Mouse (Mus musculus): ENCODE data around the gene Cd3eap. TPM values are rescaled to one million over a fixed set of nuclear protein-coding genes. Genes with fewer than 3 reads are reported as not detected.

Cd3eap gene
- total RNA-seq (2022): 10 to 100 TPM; 16.3 to 20.4 (median 17.4) TPM

DNA sequence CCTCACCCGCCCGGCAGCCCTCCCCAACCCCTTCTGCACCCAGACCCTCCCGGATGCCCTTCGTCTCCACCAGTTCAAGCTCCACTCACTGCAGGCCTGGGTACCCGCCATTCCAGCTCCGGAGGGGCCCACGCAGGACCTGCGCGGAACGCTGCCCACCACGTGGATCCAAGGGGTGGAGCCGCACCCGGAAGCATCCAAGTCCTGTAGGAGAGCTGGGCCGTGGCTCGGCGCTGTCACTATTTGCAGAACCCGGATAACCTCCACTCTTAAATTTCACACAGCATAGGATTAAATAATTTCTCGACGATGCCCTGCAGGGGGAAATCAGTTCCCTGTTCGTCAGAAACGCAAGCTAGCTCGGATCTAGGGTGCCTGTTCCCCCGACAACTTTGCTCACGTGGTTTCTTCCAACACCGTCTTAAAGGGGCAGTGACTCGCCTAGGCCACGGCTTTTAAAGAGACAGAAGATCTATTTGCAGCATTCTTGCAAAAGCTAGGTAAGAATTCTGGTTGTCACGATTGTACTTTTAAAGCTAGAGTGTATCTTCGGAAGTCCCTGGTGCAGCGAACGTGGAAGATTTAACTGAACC lies at the start of gene Cd3eap, which contains the start of gene Ppp1r13l:
Gene Cd3eap (minus strand): TSS at position 185 of the 593 bp plus-strand sequence.
Gene Ppp1r13l (plus strand): TSS at position 451 of the 593 bp plus-strand sequence.
- DNase-seq (ENCODE audit: low spot score in 2 of 2): peak; percentile 86 to 88

DNA sequence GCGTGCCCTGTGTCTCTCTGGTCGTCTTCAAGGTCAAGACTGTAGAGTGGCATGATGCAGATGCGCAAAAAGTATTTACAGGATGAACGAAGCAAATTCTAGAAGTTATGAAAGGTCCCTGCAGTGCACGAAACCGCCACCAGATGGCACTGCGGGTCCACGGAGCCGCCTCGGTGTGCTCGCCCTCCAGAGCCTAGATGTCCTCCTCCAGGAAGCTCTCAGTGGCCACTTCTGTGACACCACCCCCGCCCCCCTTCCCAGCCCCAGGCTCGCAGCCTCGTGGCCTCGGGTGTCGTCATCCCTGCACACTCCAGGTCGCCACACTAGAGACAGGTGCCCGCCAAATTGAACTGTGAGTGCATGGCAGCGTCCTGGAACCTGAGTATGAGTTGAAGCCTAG lies 46.1 kb upstream of the Cd3eap start:
- DNase-seq (ENCODE audit: low spot score in 2 of 2): peak in 1 of 2 experiments; percentile 89

DNA sequence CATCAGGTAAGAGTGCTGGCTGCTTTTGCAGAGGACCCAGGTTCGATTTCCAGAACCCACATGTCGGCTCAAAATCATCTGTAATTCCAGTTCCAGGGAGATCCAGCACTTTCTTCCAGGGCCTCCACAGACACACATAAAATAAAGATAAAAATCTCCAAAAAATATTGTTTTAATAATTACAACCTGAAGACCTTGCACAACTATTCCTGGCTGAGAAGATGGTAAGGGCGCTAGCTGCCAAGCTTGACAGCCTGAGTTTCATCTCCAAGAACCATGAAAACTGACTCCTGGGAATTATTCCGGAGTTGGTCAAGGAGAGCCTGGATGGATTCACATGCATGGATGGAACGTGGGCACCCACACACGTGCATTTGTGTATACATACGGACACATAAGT lies 45.2 kb upstream of the Cd3eap start, which contains the start of gene Ckm:
Gene Ckm (plus strand): TSS at position 301 of the 400 bp plus-strand sequence.
- no peak for DNase-seq (ENCODE audit: low spot score in 2 of 2)

DNA sequence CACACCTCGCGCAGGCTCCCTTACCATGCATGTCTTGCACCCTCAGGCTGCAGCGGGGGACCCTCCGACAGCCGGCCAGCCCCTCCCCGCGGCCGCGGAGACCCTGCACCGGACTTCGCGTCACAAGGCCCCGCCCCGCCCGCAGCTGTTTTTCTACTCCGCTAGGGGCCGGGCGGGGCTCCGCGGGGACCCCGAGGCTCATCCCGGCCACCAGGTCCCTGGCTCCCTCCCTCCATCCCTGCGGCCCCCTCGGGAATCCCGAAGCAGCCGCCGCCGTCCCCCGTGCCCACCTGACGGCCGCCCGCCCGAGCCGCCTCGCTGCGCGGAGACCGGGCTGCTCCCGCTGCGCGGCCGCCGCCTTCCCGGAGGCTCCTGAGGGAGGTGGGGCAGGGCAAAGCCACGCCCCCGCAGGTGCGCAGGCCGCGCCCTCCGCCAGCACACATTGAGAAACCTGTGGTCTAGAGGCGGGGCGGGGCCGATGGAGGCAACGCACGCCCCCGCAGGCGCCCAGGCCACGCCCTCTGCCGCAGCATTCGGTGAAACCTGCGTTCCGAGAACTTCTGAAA lies 44.5 kb upstream of the Cd3eap start, which contains the start of gene Klc3:
Gene Klc3 (minus strand): TSS at position 374 of the 566 bp plus-strand sequence.
- DNase-seq (ENCODE audit: low spot score in 2 of 2): no peak

DNA sequence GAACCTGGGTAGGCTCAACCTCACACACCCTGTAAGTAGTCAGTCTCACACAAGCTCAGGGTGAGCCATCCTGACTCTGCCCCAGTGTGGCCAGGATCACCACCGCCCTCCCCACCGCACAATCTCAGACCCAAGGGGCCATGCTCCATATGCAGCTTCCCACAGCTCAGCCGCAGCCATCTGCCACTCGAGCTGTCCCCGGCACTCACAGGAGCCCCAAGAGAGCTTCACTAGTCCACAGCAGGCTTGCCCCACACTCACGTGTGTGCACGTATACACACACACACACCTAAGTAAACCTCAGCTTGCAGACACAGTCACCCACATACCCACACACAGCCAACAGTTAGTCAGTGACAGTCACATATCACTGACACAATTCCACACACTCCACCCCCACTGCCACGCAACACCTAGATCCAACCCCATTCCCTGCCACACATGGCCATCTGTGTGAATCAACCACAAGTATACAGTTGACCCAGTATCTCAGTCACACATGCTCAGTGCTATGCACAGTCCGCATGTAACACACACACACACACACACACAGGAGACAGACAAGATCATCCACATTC lies 43.3 kb upstream of the Cd3eap start:
- no peak for DNase-seq (ENCODE audit: low spot score in 2 of 2)

DNA sequence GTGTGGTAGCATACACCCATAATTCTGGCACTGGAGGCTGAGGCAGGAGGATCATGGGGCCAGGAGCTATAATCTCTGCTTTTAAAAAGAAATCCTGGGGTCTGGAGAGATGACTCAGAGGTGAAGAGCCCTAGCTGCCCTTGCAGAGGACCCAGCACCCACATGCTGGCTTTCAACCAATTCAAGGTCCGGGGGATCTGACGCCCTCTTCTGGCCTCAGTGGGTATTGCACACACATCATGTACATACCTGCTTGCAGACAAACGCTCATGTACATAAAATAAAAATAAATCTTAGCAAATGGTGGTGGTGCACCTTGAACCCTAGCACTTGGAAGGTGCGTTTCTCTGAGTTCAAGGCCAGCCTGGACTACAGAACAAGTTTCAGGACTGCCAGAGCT lies 41.7 kb upstream of the Cd3eap start:
- DNase-seq (ENCODE audit: low spot score in 2 of 2): no peak

DNA sequence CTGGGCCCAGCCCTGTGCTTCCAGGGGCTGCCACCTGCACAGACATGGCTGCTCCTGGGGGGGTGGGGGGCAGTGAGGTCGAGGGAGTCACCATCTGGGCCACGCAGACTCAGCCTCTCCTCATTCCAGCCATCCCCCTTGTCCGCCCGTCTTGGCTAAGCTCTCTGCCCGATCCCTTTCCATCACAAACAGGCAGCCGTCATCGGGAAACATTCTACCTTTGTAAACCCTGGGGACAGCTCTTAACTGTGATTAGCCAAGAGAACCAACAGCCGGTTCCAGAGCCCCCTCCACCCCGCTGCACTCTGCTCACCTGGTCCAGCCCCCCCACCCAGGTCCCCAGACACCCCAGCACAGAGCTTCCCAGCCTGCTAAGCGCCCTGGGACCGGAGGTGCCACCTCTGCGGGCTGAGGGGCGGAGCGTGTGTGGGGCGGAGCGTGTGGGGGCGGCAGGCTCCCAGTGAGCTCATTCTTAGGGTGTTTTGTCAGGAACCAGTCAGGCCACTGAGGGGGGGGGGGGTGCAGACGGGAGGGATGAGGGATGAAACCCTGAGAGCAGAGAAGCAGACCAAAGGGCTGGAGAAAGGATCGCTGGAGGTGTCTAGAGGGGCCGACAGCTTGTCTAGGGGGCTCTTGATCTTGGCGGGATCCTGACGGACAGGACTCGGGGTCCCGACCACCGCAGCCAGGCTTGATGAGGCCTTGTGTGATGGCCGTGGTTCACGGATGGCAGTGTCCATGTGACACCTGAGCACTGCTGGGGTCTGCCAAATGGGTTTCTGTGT lies 40.4 kb upstream of the Cd3eap start:
- no peak for DNase-seq (ENCODE audit: low spot score in 2 of 2)

DNA sequence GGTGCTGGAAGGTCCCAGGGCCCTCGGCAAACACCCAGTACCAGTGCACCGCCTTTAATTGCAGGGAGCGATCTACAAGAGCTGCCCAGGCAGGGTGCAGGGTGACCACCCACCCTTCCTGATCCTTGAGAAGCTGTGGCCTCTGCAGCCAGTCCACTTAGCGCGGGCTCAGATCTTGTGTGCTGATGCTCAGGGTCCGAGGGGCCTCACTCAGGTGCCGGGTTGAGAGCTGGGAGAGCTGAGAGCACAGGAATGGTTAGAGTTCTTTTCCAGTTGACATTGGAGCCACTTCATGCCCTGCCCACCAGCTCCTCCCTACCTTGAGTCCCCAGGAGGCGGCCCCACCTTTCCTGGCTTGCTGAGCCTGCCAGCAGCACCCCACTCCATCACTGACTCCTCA lies 35.2 kb upstream of the Cd3eap start:
- no peak for DNase-seq (ENCODE audit: low spot score in 2 of 2)

DNA sequence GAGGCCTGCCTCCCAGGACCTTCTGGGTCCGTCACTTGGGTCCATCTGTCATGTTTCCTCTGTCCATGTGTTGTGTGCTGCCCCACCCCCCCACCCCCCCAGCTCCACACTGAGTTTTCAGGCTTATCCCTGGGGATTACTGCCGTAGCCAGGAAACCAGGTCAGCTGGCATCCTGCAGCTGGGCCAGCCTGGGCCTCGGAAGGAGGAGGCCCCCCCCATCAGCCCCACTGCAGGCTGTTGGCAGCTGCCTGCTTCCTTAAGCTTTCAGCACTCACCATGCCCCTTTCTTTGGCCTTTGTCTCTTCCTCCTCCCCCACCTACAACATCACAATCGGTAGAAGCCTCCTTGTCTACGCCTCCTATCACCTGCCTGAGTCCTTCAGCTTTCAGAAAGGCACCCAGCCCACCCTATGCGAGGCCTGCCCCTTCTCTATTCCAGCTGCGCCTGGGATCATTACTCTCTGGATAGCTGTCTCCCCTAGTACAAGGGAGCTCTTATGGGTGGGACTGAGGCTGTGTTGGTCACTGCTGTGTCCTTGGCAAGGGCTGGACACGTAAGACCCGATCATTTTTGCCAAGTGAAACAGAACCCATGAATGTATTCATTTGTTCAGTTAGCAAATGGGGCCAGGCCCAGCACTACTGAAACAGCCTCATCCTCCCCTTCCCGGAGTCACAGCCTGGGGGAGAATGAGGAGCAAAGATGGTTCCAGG lies 29.6 kb upstream of the Cd3eap start:
- no peak for DNase-seq (ENCODE audit: low spot score in 2 of 2)

DNA sequence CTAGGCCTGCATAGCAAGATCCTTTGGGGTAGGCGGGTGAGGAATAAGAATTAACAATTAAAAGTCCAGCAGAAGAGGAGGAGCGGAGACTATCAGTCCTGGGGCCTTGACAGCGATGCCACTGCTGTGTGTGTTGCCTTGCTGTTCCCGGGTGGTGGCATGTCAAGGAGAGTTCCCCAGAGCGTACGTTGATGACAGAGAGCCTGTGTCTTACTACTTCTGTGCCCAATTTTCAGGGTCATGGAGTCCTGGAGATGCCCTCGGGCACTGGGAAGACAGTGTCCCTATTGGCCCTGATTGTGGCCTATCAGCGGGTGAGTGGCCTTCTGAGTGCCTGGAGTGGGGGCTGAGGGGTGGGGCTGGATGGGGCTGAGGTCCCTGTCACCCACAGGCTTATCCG lies 24.4 kb upstream of the Cd3eap start:
- DNase-seq (ENCODE audit: low spot score in 2 of 2): no peak

DNA sequence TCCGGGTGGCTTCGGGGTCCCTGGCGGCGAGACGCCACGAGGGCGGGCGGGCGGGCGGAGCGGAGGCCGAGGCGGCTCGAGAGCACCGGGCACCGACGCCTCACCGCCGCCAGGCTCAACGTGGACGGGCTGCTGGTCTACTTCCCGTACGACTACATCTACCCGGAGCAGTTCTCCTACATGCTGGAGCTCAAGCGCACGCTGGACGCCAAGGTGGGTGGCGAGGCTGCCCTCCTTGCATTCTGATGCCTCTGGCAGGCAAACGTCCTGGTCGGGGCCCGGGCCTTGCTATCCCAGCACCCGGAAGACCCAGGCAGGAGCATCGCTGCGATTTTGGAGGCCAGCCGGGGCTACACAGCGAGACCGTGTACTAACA lies 22.9 kb upstream of the Cd3eap start:
- no peak for DNase-seq (ENCODE audit: low spot score in 2 of 2)

DNA sequence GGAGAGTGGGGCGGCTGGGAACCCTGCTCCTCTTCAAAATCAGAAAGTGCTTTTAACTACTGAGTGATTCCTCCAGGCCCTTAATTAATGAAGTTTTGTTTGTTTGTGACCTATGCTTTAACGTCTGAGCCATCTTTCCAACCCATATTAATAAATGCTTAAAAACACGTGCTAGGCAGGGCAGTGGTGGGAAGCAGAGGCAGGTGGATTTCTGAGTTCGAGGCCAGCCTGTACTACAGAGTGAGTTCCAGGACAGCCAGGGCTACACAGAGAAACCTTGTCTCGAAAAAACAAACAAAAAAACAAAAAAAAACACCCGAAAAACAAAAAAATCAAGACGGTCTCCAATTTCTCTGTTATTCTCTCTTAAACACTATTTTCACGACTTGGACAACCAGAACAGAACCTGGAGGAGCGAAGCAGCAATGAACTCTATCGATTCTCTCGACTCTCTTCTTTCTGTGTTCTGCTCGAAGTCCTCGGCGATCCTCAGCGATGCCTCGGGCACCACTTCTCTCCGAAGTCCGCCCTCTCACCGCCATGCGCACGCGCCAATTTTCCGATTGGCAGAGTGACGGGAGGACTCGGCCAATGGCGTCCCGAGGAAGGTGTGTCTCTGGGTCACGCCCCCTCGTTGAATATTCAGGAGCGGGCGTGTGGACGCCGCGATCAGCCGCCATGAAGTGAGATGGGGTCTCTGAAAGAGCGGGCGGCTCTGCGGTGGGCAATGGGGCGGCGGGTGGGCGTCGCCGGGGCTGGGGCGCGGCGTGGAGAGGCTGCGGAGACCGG lies 22.3 kb upstream of the Cd3eap start, which contains the start of gene Ercc2:
Gene Ercc2 (plus strand): TSS at position 634 of the 789 bp plus-strand sequence.
- DNase-seq (ENCODE audit: low spot score in 2 of 2): peak; percentile 94 to 97

DNA sequence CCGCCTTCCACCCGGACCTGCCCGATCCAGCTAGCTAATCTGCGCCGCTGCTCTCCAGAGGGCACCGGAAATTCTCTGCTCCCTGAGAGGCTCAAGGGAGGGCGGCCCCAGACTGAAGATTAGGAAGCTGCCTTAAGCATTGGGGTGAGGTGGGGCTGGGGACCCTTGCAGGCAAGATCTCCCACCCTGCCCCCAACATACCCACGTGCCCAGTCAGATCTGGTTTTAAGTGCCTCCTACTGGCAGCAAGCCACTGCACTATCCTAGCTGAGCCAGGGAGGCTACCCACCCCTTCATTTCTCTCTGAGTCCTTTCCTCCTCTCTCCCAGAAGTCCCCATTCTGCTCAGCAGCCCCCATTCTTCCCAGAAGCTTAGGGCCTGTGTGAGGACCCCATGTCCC lies 18.8 kb upstream of the Cd3eap start:
- no peak for DNase-seq (ENCODE audit: low spot score in 2 of 2)

DNA sequence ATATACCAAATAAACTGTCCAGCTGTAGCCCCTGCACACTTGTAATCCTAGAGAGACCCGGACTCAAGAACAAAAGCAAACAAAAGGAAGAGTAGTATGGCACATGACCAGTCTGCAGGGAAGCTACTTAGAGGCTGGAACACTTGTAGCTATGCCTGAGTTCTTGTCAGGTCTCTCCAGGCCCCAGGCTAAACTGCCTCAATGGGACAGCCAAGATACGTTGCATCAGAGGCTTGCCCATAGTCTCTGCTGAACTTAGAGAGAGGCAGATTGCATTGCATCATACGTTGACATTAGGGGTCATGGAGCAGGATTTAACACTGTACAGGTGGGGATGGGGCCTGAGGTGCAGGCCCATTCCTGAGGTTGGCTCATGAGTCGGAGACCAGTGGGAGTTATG lies 16.7 kb upstream of the Cd3eap start:
- no peak for DNase-seq (ENCODE audit: low spot score in 2 of 2)

DNA sequence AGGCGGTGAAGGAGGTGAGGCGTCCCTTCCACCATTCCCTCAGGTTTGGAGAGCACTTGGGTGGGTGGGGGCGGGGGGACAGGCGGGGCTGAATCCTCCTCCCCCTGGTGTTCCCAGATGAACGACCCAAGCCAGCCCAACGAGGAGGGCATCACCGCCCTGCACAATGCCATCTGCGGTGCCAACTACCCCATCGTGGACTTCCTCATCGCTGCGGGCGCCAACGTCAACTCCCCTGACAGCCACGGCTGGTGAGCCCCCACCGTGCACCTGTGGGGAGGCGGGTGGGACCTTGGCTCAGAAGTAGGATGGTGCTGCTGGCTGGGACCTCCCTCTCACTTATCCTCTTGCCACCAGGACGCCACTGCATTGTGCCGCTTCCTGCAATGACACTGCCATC lies 16.1 kb upstream of the Cd3eap start:
- no peak for DNase-seq (ENCODE audit: low spot score in 2 of 2)

DNA sequence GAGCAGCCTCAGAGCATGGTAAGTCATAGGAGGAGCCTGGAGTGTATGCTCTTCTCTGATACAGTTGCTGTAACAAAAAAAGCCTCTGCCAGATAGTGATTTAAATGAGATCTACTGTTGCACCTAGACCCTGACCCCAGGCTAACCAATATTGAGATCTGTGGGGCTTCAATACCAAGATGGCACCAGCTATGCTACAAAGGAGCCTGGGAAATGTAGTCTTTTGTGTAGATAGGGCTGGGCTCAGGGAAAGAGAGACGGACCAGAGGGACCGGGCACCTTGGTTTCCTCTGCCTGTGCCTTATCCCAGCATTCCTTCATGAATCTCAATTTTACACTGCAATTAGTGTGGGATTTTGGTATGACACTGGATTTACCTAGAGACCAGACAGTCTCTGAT lies 14.1 kb upstream of the Cd3eap start:
- DNase-seq (ENCODE audit: low spot score in 2 of 2): no peak

DNA sequence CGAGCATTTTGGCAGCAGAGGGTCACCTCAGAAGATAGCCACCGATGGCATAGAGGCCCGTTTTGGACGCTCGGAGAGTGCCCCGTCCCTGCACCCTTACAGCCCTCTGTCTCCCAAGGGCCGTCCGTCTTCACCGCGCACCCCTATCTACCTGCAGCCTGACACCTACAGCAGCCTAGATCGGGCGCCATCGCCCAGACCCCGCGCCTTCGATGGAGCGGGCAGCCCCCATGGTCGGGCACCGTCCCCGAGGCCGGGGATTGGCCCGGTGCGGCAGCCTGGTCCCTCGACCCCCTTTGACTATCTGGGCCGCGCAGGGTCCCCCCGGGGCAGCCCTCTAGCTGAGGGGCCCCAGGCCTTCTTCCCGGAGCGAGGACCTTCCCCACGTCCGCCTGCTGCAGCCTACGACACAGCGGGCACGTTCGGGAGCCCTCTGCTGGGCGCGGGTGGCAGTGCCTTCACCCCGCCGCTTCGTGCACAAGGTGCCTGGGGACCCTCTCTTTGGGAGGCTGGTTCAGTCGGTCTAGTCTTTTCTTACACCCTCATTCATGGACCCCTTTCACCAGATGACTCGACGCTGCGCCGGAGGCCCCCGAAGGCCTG lies 10.6 kb upstream of the Cd3eap start:
- peak in 1 of 2 experiments; percentile 65 for DNase-seq (ENCODE audit: low spot score in 2 of 2)

DNA sequence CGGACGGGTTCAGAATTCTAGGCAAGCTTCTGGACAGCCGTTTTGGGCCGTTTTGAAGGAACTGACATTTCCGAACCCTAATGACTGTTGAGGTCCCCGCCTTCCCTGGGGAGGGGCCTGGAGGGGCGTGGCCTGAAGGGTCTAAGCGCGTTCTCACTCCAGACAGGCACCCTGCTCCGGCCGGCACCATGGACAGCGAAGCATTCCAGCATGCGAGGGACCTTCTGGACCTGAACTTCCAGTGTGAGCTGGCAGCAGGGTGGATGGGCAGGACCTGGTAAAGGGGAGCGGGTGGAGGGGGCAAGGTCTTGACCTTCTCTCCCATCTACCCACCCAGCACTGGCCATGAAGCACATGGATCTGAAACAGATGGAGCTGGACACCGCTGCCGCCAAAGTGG lies 9.1 kb upstream of the Cd3eap start:
- no peak for DNase-seq (ENCODE audit: low spot score in 2 of 2)

DNA sequence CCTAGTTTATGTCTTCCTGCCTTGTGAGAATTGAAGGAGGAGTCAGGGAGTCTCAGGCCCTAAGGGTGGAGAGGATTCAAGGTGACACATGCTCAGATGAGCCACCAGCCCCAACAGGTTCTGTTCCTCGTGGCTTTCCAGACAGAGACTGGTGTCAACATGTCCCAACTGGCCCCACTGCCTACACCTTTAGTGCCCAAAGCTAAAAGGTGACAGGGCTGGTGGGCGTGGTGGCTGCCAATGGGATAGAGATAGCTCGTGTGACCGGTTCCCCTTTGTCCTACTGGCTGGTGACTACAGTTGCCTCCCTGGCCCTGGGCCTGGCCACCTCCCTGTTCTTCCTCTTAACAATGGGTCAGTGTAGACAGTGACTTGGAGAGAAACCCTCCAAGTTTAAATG lies 6.1 kb upstream of the Cd3eap start:
- no peak for DNase-seq (ENCODE audit: low spot score in 2 of 2)

DNA sequence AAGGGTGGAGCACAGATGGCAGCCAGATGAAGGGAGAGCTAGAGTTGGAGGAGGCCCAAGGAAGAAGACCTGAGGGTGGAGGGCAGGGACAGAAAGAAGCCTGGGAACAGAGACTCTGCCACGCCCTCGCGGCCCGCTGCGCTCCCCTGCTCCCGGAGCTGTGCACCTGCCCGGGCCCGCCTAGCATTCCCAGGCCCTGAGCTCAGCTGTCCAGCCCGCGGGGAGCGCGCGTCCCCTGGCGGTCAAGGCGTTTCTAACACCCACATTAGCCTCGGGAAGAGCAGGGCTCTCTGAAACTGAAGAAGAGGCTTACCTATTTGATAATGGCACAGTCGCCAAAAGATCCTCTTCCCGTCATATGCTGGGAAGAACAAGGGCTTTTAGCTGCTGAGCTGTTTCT lies 4.6 kb upstream of the Cd3eap start:
- peak in 1 of 2 experiments; percentile 58 for DNase-seq (ENCODE audit: low spot score in 2 of 2)
